Mouse (Mus musculus) CD4-positive naive resting alpha-beta T cell, adult 57 days (primary cell): ENCODE data around the gene H2al3. TPM values are rescaled to one million over a fixed set of nuclear protein-coding genes. Genes with fewer than 3 reads are reported as not detected.

ENCODE experiments used
- total RNA-seq: library from RNA; stranded (reverse); gene quantifications from one replicate; pipeline ENCODE4 v1.2.4, GENCODE M21; 2023

Gene H2al3
- total RNA-seq, result not detected

GRCm38 (mm10) chrX:9849403-9849802 lies at the start of gene H2al3:
TSS of gene H2al3 (plus strand) at chrX:9849703.

GRCm38 (mm10) chrX:9846628-9847027 lies 2.9 kb upstream of the H2al3 start, which contains the start of gene Hypm:
TSS of gene Hypm (plus strand) at chrX:9846928.

GRCm38 (mm10) chrX:9885322-9885721 lies 35.8 kb downstream of the H2al3 start, which contains the start of gene Sytl5:
TSS of gene Sytl5 (plus strand) at chrX:9885622.

Other genes with a start within 250 kb of the H2al3 start
- gene Dynlt3, start 186.7 kb upstream of the H2al3 start, total RNA-seq, result 15.5 TPM
- not detected for gene Hypm, start 2.8 kb upstream of the H2al3 start, total RNA-seq
- gene Sytl5, start 35.9 kb downstream of the H2al3 start, total RNA-seq, result not detected